Mouse (Mus musculus) cortical plate, adult 2 months (tissue): Measurements from ENCODE around the gene Ndfip2.

Experiments used
- CTCF ChIP-seq: fragments of 200-500 bp; IDR thresholded peaks from 2 replicates; pipeline ENCODE4 v1.5.1; 2011; ENCODE audit warnings: mild to moderate bottlenecking, control low read depth, low read length; ENCODE audit not compliant: insufficient read depth; ENCODE audit errors: extremely low read depth
- POLR2A ChIP-seq: fragments of 200-500 bp; IDR thresholded peaks from 2 replicates; pipeline ENCODE4 v1.6.1; 2011; ENCODE audit warnings: mild to moderate bottlenecking, low read length, control low read depth; ENCODE audit not compliant: insufficient read depth; ENCODE audit errors: extremely low read depth

GRCm38 (mm10) chr14:105333475-105334094 is 75.2 kb downstream of the Ndfip2 start:
- TF ChIP-seq POLR2A (peak; percentile 66), CTCF (no peak)
